Mouse (Mus musculus): ENCODE results near the gene Mpv17.
A peak's percentile ranks its signal among the peaks of the same experiment; 100 is the strongest.

Gene Mpv17

DNA sequence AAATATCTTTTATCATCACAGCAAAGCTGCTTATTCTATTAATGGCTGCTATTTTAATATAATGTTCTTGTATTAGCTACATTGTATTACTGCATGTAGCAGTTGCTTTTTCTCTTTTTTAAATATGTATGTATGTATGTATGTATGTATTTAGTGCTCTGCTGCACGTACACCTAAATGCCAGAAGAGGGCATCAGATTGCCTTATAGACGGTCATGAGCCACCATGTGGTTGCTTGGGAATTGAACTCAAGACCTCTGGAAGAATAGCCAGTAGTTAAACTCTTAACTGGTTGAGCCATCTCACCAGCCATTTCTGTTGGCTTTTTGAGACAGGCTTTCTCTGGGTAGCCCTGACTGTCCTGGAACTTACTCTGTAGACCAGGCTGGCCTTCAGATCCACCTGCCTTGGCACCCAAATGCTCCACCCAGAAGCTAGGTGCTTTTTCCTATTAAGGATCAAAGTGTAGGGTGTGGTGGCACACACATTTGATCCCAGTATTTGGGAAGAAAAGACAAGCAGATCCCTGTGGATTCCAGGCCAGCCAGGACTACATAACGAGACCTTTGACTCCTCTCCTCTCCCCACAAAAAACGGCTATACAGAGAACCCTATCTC lies 34.3 kb upstream of the Mpv17 start:
- no peak for DNase-seq (ENCODE audit: inconsistent age in 2 of 2, low spot score in 1 of 2)

- no peak for DNase-seq (ENCODE audit: inconsistent age in 2 of 2, low spot score in 1 of 2)
These were observed 29.6 kb upstream of the Mpv17 start for GRCm38 (mm10) chr5:31183678-31184077.

DNA sequence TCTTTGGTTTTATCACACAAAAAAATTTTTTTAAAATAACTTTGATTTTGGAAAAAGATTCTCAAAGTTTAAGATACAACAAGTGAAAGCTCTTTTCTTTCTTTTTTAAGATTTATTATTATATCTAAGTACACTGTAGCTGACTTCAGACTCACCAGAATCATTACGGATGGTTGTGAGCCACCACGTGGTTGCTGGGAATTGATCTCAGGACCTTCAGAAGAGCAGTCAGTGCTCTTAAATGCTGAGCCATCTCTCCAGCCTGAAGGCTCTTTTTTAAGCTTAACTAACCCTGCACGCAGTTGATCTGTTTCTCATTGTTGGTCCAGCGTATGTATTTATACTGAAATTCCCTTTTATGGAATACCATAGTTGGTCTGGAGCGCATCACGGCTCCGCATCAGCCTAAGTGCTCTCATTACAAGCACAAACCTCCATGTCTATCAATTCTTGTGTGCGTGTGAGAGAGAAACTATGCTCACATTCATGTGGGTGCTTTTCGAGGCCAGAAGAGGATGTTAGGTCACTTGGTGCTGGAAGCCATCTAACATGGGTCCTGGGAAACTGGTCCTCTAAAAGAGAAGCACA lies 27.2 kb upstream of the Mpv17 start:
- DNase-seq (ENCODE audit: inconsistent age in 2 of 2, low spot score in 1 of 2): no peak

DNA sequence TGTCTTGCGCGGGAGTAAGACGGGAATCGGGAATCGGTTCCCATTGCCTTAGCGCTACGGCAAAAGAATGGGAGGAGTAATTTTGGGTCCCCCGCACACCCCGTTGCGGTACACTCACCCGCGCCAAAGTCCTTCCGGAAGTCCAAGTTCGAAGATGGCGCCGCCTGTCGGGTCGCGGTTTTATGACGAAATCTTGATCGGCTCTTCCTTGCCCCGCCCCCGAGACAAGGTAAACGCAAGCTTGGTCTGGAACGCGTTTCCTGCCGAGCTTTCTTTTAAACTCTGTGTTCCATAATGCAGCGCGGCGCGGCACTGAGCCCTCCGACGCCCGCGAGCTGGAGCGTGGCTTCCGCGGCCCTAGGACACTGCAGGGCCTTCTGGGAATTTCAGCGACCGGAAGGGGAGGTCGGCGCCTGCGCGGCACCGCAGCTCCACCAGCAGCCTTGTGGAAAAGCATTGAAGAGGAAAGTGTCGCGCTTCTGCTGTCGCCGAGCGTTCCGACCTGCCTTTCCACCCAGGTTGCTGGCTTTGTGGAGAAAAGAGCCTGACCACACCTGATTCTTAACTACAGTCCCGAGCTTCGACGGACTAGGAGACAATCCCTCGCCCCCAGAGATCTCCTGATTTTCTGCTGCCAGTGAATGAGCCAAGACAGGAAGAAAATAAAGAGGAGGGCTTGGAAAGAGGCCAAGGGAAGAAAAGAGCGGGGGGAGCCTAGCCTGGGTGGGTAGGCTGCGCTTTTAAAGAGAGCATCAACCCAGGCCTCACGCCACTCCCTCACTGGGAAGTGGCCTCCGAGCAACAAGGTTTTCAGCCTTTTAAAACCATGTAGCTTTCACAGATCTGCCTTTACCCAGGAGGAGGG lies 25.9 kb upstream of the Mpv17 start, which contains the start of the genes Gm29609 and Gtf3c2:
TSS of gene Gm29609 (minus strand) at position 146 of the 865 bp plus-strand sequence.
TSS of gene Gtf3c2 (minus strand) at position 379 of the 865 bp plus-strand sequence.
- DNase-seq (ENCODE audit: inconsistent age in 2 of 2, low spot score in 1 of 2): peak; percentile 96 to 98

DNA sequence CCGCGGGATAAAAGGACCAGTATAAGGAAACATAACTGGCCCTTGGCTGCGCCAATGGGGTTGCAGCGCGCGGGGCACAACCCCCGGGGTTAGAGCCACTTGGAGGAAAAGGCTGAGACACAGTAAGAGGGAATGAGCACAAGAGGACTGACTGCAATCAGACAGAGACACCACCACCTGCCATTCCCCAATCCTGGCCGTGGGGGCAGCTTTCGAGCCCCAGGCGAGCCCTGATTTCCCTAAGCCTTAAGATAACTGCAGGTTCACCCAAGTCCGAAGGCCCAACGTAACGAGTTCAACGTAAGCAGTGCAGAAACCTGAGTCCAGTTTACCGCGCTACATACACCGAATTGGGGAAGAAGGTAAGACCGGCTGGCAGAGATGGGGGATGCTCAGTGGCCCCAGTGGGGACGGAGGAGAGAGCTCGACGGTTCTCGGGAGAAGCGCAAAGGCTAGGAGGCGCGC lies 25.3 kb upstream of the Mpv17 start:
- DNase-seq (ENCODE audit: inconsistent age in 2 of 2, low spot score in 1 of 2): no peak

GRCm38 (mm10) chr5:31168630-31169029 lies 14.6 kb upstream of the Mpv17 start:
- no peak for DNase-seq (ENCODE audit: inconsistent age in 2 of 2, low spot score in 1 of 2)

DNA sequence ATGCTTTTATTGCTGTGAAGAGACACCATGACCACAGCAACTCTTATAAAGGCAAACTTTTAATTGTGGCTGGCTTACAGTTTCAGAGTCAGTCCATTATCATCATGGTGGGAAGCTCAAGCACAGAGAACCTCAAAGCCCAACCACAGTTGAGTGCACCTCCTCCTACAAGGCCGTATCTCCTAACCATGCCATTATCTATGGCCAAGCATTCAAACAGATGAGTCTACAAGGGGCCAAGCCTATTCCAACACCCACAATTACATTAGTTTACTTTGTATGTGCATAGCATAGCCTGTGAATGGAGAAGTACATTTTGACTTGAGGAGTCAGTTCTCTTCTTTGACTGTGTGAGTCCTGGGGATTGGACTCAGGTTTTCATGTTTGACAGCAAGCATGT lies 10.8 kb upstream of the Mpv17 start:
- DNase-seq (ENCODE audit: inconsistent age in 2 of 2, low spot score in 1 of 2): no peak

GRCm38 (mm10) chr5:31162462-31162861 lies 8.4 kb upstream of the Mpv17 start:
- no peak for DNase-seq (ENCODE audit: inconsistent age in 2 of 2, low spot score in 1 of 2)

GRCm38 (mm10) chr5:31153516-31154151 lies 417 bp downstream of the Mpv17 start:
- peak in 1 of 2 experiments; percentile 12 for DNase-seq (ENCODE audit: inconsistent age in 2 of 2, low spot score in 1 of 2)

DNA sequence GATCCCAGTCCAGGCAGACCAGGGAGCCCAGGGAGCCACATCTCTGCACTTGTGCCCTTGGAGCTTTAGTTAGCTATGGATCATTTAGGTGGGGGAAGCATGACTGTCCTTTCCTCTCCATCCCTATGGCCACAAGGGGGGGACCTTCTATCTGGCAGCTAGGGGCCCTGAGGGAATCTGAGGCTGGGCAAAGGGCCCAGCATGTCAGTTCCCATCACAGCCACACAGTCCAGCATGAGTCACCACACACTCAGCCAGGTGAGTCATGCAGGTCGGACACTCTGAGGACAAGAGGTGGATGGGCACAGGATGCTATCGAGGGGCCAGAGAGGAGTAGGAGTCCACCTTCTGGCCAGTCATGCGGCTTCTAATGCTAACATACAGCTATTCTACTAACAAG lies 2.3 kb downstream of the Mpv17 start:
- DNase-seq (ENCODE audit: inconsistent age in 2 of 2, low spot score in 1 of 2): peak; percentile 54 to 62

GRCm38 (mm10) chr5:31149781-31150180 lies 4.3 kb downstream of the Mpv17 start:
- DNase-seq (ENCODE audit: inconsistent age in 2 of 2, low spot score in 1 of 2): peak; percentile 41 to 76

- peak; percentile 18 to 65 for DNase-seq (ENCODE audit: inconsistent age in 2 of 2, low spot score in 1 of 2)
These were observed 15.1 kb downstream of the Mpv17 start for GRCm38 (mm10) chr5:31138968-31139425.

DNA sequence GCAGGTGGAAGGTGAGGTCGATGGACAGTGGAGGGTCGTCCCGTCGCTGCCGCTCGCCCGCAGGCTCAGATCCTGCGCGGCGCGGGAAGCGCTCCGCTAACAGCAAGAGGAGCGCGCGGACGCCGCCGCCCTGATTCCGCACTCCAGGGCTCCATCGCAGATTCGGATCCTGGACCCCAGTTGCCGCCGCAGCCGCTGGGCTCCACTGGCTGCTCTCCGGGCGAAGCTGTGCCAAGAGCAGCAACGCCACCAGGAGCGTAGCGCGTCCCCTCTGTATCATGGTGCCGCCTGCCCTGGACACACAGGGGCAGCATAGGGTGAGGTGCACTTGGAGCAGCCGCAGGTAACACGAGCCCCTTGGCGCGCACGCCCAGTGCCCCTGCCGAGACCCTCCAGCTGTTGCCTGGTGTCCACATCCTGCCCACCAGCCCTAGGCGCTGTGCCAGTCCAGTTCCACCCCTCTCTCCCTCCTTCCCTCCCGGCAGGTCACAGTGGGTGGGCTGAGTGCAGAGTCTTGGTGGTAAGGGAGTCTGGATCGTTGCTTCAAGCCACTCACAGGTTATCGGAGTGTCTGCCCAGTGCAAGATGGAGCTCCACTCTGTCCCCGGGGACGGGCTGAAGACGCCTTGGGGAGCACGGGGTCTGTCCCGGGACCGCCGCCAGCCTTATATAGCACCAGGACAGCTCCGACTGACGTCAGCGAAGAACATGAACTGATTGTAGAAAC lies 15.6 kb downstream of the Mpv17 start, which contains the start of gene Ucn:
TSS of gene Ucn (minus strand) at position 589 of the 727 bp plus-strand sequence.
- DNase-seq (ENCODE audit: inconsistent age in 2 of 2, low spot score in 1 of 2): peak in 1 of 2 experiments; percentile 43

- DNase-seq (ENCODE audit: inconsistent age in 2 of 2, low spot score in 1 of 2): no peak
These were observed 16.4 kb downstream of the Mpv17 start for GRCm38 (mm10) chr5:31137658-31138057.

- DNase-seq (ENCODE audit: inconsistent age in 2 of 2, low spot score in 1 of 2): no peak
These were observed 17.2 kb downstream of the Mpv17 start for GRCm38 (mm10) chr5:31136730-31137424.

DNA sequence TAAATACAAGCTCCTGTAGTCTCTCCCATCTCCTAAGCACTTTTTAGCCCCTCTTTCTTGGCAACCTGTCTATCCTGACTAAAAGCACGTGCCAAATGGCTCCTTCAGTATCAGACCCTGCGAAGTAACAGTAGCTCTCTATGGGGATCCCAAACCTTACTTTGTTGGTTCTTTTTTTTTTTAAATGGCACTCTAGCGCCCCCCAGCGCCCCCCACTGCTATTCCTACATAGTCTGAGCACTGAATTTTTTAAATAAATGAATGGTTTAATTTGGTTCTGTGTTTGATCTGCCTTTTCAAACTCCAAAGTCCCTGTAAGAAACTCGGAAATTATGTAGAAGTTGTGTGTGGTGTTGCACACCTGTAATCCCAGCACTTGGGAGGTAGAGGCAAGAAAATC lies 28.0 kb downstream of the Mpv17 start:
- no peak for DNase-seq (ENCODE audit: inconsistent age in 2 of 2, low spot score in 1 of 2)

GRCm38 (mm10) chr5:31123481-31123880 lies 30.6 kb downstream of the Mpv17 start:
- no peak for DNase-seq (ENCODE audit: inconsistent age in 2 of 2, low spot score in 1 of 2)

- no peak for DNase-seq (ENCODE audit: inconsistent age in 2 of 2, low spot score in 1 of 2)
These were observed 32.9 kb downstream of the Mpv17 start for GRCm38 (mm10) chr5:31121111-31121510.

- no peak for DNase-seq (ENCODE audit: inconsistent age in 2 of 2, low spot score in 1 of 2)
These were observed 37.1 kb downstream of the Mpv17 start for GRCm38 (mm10) chr5:31116912-31117311.

GRCm38 (mm10) chr5:31116354-31116753 lies 37.7 kb downstream of the Mpv17 start, which contains the start of gene Trim54:
Gene Trim54 (plus strand): TSS chr5:31116712.
- no peak for DNase-seq (ENCODE audit: inconsistent age in 2 of 2, low spot score in 1 of 2)

All from adrenal gland, adult (tissue).